Mouse (Mus musculus): ENCODE data around the gene Acp5. TPM values are rescaled to one million over a fixed set of nuclear protein-coding genes. Genes with fewer than 3 reads are reported as not detected.

Gene Acp5
- 41.5 and 42.9 TPM in 2 replicates for polyA plus RNA-seq (2015; fragmentation: Nextera tagmentation; extraction: Ambion mirVana)

DNA sequence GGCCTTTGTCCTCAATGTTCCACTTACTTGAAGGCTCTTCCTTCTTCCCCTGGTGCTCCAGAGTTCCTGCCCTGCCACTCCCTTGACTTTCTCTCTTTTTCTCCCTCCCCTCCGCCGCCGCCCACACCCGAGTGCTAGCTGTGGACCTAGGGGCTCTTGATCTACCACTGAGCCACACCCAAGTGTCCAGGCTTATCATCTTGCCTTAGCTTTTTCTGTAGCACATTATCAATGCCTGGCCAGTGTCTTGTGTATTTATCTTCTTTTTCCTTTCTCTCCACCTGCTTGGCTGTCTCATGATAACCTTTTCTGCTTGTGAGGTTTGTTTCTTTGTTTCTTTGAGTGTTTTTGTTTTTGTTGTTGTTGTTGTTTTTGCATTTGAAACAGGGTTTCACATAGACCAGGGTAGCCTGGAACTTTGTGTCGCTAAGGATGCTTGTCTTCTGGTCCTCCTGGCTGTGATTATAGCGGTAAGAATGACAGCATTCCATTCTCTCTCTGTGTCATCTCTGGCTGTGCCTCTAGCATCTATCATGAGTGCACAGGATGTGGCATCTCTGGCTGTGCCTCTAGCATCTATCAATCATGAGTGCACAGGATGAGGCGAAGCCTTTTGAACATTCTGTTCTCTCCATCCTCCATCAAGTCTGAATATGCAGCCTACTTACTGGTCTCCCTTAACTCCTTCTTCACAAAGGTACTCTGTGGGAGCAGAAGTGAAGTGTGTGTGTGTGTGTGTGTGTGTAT is at the start of gene Acp5:
Gene Acp5 (minus strand): TSS at position 68 of the 747 bp plus-strand sequence.
- no peak for ATAC-seq (ENCODE audit: low FRiP score, low TSS enrichment)

DNA sequence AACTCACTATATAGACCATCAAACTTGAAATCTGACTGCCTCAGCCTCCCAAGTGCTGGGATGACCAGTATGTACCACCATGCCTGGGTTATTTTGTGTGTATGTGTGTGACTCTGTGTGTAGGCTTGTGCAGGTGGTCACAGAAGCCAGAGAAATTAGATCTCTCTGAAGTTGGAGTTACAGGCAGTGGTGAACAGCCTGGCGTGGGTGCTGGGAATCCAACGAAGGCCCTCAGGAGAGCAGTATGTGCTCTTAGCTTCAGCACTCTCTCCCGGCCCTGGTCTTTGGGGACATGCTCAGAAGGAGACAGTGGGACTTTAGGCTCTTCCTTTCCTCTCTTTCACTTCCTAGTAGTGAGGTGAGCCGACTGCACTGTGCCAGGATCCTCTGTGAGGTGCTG is 36.8 kb upstream of the Acp5 start:
- no peaks in the 10 kb centered on the region for H3K27me3 ChIP-seq (ENCODE audit: control insufficient read depth, insufficient read depth, low read length)
- 87% methylated on average over 4 of the region's 4 CpGs for WGBS
- no peak for ATAC-seq (ENCODE audit: low FRiP score, low TSS enrichment)

More for the DNA sequence above, at the start of gene Acp5:
- H3K4me1 ChIP-seq (replicated peaks; ENCODE audit: control insufficient read depth, insufficient read depth): peaks cover 5% of the 10 kb centered on the region; the same call in 1 of the 2 replicates
- peak; percentile 28 for DNase-seq (ENCODE audit: low spot score)
- H3K27ac ChIP-seq (replicated peaks): peak within 1 kb of the TSS; percentile 9; the same call in 1 of the 2 replicates
- no peaks in the 10 kb centered on the region for H3K9me3 ChIP-seq (ENCODE audit: control insufficient read depth, low read length)
- H3K36me3 ChIP-seq (ENCODE audit: control insufficient read depth, insufficient read depth, low read length): no peaks in the 10 kb centered on the region
- no peak within 1 kb of the TSS for H3K9ac ChIP-seq (ENCODE audit: low read length)
- H3K4me2 ChIP-seq (replicated peaks; ENCODE audit: low read depth): no peak within 1 kb of the TSS
- no peaks in the 10 kb centered on the region for H3K27me3 ChIP-seq (ENCODE audit: control insufficient read depth, insufficient read depth, low read length)
- no peak for TF ChIP-seq CTCF (IDR thresholded peaks at IDR 0.05; ENCODE audit: low read depth)
- TF ChIP-seq EP300 (optimal IDR thresholded peaks at IDR 0.05): no peak
- no peak within 1 kb of the TSS for H3K4me3 ChIP-seq (ENCODE audit: low read depth, low read length)
- 65% methylated on average over 7 of the region's 7 CpGs for WGBS

DNA sequence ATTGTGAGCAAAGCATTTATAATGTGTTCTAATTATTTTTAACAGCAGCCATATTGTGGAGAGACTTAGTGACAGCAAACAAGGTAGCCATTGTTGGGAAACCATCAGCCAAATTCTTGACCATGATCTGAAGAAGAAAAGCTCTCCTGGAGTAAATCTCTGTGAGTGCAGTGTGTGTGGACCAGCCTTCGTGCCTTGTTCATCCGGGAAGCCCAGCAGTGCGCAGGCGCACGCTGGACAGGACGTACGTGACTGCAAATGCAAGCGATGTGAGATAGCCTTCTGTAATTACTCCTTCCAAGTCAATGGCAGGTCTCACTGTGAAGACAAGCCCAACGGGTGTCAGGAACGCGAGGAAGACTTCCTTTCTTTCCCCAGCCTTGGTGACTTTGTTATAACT is 33.8 kb upstream of the Acp5 start:
- Histone ChIP-seq H3K4me1 (replicated peaks; ENCODE audit: control insufficient read depth, insufficient read depth) (no peaks in the 10 kb centered on the region), H3K9ac (ENCODE audit: low read length) (no peak overlapping the region), H3K36me3 (ENCODE audit: control insufficient read depth, insufficient read depth, low read length) (no peaks in the 10 kb centered on the region), H3K27me3 (ENCODE audit: control insufficient read depth, insufficient read depth, low read length) (no peaks in the 10 kb centered on the region), H3K9me3 (ENCODE audit: control insufficient read depth, low read length) (no peaks in the 10 kb centered on the region), H3K4me3 (ENCODE audit: low read depth, low read length) (no peak overlapping the region), H3K27ac (replicated peaks) (no peak overlapping the region), H3K4me2 (replicated peaks; ENCODE audit: low read depth) (no peak overlapping the region)
- no peak for ATAC-seq (ENCODE audit: low FRiP score, low TSS enrichment)
- DNase-seq (ENCODE audit: low spot score): no peak
- no peak for TF ChIP-seq CTCF (IDR thresholded peaks at IDR 0.05; ENCODE audit: low read depth)
- TF ChIP-seq EP300 (optimal IDR thresholded peaks at IDR 0.05): no peak
- 92% methylated on average over 11 of the region's 11 CpGs for WGBS

More for the DNA sequence above, 36.8 kb upstream of the Acp5 start:
- Histone ChIP-seq H3K4me2 (replicated peaks; ENCODE audit: low read depth) (no peak overlapping the region), H3K4me1 (replicated peaks; ENCODE audit: control insufficient read depth, insufficient read depth) (no peaks in the 10 kb centered on the region), H3K27ac (replicated peaks) (no peak overlapping the region), H3K9ac (ENCODE audit: low read length) (no peak overlapping the region), H3K9me3 (ENCODE audit: control insufficient read depth, low read length) (no peaks in the 10 kb centered on the region), H3K4me3 (ENCODE audit: low read depth, low read length) (no peak overlapping the region), H3K36me3 (ENCODE audit: control insufficient read depth, insufficient read depth, low read length) (no peaks in the 10 kb centered on the region)
- no peak for DNase-seq (ENCODE audit: low spot score)
- TF ChIP-seq EP300 (optimal IDR thresholded peaks at IDR 0.05) (no peak), CTCF (IDR thresholded peaks at IDR 0.05; ENCODE audit: low read depth) (no peak)

DNA sequence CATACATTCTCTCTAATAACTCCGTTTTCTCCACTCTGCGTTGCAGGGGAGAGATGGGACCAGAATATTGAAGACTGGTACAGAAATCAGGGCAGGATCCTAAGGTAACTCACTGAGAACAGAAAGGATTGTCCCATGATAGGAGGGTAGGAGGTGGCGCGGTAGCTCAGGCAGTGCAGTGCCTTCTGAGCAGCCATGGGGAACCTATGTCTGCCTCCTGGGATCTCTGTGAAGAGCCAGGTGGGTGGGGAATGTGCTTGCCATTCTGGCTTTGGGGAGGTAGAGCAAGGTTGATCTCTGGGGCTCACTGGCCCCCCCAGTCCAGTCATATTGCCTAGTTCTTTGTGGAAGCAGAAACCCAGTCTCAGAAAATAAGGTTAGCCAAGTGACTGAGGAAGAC is 32.2 kb upstream of the Acp5 start:
- Histone ChIP-seq H3K4me3 (ENCODE audit: low read depth, low read length) (no peak overlapping the region), H3K4me1 (replicated peaks; ENCODE audit: control insufficient read depth, insufficient read depth) (no peaks in the 10 kb centered on the region), H3K27me3 (ENCODE audit: control insufficient read depth, insufficient read depth, low read length) (no peaks in the 10 kb centered on the region), H3K9ac (ENCODE audit: low read length) (no peak overlapping the region), H3K36me3 (ENCODE audit: control insufficient read depth, insufficient read depth, low read length) (no peaks in the 10 kb centered on the region), H3K27ac (replicated peaks) (no peak overlapping the region), H3K9me3 (ENCODE audit: control insufficient read depth, low read length) (no peaks in the 10 kb centered on the region), H3K4me2 (replicated peaks; ENCODE audit: low read depth) (no peak overlapping the region)
- ATAC-seq (ENCODE audit: low FRiP score, low TSS enrichment): no peak
- WGBS: 92% methylated on average over 4 of the region's 4 CpGs
- no peak for DNase-seq (ENCODE audit: low spot score)
- TF ChIP-seq CTCF (IDR thresholded peaks at IDR 0.05; ENCODE audit: low read depth) (no peak), EP300 (optimal IDR thresholded peaks at IDR 0.05) (no peak)

DNA sequence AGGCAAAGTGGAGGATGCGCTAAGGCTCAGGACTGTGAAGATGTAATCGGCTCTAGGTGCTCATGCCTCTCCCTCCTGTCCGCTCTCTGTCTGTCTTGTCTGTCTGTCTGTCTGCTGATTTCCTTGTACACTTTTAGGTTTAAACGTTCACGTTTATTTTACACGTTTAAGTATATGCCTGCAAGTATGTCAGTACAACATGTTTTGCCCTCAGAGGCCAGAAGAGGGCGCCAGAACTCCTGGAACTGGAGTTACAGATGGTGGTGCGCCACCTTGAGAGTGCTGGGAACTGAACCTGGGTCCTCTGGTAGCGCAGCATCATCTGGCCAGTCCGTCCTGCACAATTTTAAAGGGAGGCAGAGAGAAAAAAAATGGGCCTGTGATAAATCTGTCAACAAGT is 31.2 kb upstream of the Acp5 start:
- ATAC-seq (ENCODE audit: low FRiP score, low TSS enrichment): no peak
- WGBS: 87% methylated on average over 10 of the region's 10 CpGs
- no peaks in the 10 kb centered on the region for H3K4me1 ChIP-seq (replicated peaks; ENCODE audit: control insufficient read depth, insufficient read depth)

DNA sequence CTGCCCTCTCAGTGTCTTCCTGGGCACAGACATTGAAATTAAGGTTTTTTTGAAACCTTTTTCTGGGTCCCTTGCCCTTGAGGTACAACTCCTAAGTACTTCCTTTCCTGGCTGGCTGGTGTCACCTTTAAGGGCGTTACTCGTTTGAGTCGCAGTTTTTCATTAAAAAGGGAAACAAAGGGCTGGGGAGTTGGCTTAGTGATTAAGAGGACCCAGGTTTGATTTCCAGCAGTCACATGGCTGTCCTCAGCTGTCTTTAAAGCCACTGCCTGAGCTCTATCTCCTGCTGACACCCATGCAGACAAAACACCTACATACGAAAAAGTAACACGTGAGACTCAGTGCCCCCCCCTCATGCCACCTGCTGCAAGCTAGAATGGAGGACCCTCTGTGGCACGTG is 30.5 kb upstream of the Acp5 start:
- Histone ChIP-seq H3K4me1 (replicated peaks; ENCODE audit: control insufficient read depth, insufficient read depth) (no peaks in the 10 kb centered on the region), H3K4me2 (replicated peaks; ENCODE audit: low read depth) (no peak overlapping the region), H3K4me3 (ENCODE audit: low read depth, low read length) (no peak overlapping the region), H3K27me3 (ENCODE audit: control insufficient read depth, insufficient read depth, low read length) (no peaks in the 10 kb centered on the region), H3K27ac (replicated peaks) (no peak overlapping the region), H3K9me3 (ENCODE audit: control insufficient read depth, low read length) (no peaks in the 10 kb centered on the region), H3K9ac (ENCODE audit: low read length) (no peak overlapping the region), H3K36me3 (ENCODE audit: control insufficient read depth, insufficient read depth, low read length) (no peaks in the 10 kb centered on the region)
- DNase-seq (ENCODE audit: low spot score) (no peak), ATAC-seq (ENCODE audit: low FRiP score, low TSS enrichment) (no peak)
- no peak for TF ChIP-seq CTCF (IDR thresholded peaks at IDR 0.05; ENCODE audit: low read depth)
- no peak for TF ChIP-seq EP300 (optimal IDR thresholded peaks at IDR 0.05)
- 45% methylated on average over 6 of the region's 6 CpGs for WGBS

More for the DNA sequence above, 31.2 kb upstream of the Acp5 start:
- Histone ChIP-seq H3K9me3 (ENCODE audit: control insufficient read depth, low read length) (no peaks in the 10 kb centered on the region), H3K4me2 (replicated peaks; ENCODE audit: low read depth) (no peak overlapping the region), H3K9ac (ENCODE audit: low read length) (no peak overlapping the region), H3K4me3 (ENCODE audit: low read depth, low read length) (no peak overlapping the region), H3K27me3 (ENCODE audit: control insufficient read depth, insufficient read depth, low read length) (no peaks in the 10 kb centered on the region), H3K27ac (replicated peaks) (no peak overlapping the region), H3K36me3 (ENCODE audit: control insufficient read depth, insufficient read depth, low read length) (no peaks in the 10 kb centered on the region)
- DNase-seq (ENCODE audit: low spot score): no peak
- peak; percentile 39 for TF ChIP-seq CTCF (IDR thresholded peaks at IDR 0.05; ENCODE audit: low read depth)
- TF ChIP-seq EP300 (optimal IDR thresholded peaks at IDR 0.05): no peak

All from stomach, postnatal 0 days (tissue).